Mouse (Mus musculus): ENCODE data around the gene Phactr3. TPM values are rescaled to one million over a fixed set of nuclear protein-coding genes. Genes with fewer than 3 reads are reported as not detected.

Phactr3 gene
- polyA plus RNA-seq, 1 experiment = 0.18 TPM

DNA sequence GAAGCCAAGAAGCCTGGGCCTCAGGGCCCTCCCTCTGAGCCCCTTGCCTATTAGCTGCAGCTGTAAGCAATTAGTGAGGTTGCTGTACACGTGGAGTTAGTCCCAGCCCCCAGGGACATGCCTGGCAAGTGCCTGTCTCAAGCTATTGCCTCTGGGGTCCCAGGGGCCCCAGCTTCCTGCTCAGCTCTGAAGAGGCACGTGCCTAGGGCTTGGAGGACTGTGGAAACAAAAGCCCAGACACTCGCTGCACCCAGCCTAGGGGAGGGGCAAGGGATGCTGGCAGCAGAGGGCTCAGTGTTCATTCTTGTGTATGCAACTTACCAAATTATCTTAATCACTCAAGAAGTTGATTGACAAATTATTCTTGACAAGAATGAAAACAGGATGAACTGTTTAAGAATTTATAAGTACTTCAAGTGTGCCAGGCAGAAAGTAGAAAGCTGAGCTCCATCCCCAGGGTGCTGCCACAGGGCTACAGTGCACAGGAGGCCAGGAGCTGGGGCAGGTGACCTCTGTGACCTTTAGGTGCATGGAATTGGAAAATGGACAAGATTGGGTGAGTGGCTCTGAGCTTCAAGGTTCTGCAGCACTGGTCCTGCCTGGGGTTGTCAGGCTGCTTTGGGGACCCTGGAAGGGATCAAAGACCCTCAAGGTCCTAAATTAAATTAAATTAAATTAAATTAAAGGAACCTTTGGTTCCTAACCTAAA lies 138.5 kb downstream of the Phactr3 start:
- no peak for DNase-seq (ENCODE audit: low read depth)

DNA sequence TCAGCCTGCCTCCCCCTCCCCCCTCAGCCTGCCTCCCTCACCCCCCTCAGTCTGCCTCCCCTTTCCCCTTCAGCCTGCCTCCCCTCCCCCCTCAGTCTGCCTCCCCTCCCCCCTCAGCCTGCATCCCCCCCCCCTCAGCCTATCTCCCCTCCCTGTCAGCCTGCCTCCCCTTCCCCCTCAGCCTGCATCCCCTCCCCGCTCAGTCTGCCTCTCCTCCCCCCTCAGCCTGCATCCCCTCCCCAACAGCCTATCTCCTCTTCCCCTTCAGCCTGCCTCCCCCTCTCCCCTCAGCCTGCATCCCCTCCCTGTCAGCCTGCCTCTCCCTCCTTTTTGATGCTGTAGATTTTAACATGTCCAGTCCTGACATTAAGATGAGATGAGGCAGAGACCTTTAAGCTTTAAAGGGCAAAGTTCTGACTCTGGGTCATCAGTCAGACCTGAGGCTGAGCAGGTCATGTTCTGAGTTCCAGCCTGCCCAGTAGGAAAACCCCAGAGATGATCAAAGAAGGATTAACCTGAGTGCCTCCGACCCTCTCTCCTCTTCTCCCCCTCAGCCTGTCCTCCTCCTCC lies 139.3 kb downstream of the Phactr3 start:
- DNase-seq (ENCODE audit: low read depth) = no peak

DNA sequence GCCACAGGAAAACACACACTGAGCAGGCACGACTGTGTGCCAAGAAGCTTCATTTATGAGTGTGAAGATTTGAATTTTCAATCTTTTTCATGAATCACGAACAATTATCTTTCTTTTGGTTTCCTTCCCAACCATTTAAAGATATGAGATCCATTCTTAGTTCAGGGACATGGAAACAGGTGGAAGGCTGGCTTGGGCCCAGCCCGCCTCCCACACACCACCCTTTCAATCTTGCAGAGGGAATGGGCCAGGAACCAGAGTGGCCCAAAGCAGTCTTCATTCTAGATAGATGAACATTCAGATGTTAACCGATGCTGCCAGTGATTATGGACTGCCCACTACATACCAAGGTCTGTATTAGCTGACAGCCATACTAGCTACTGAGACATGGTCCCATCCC lies 144.3 kb downstream of the Phactr3 start:
- DNase-seq (ENCODE audit: low read depth) = no peak

DNA sequence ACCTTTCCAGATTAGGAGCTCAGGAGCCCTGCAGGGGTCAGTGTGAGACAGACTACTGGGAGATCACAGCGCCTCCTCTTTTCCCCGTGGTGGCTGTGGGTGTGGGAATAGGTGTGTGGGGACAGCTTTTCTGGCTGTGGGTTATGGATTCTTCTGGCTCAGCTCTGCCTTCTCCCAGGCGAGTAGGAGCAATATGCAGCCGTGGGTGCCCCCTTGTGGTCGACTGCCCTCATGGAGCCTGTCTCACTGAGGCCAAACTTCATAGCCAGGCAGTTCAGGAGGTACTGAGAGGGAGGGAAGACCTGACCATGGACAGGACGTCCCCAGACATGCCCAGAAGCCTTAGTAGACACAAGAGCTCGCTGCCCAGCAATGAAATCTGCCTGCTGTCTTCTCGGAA lies 145.6 kb downstream of the Phactr3 start:
- DNase-seq (ENCODE audit: low read depth) = no peak

DNA sequence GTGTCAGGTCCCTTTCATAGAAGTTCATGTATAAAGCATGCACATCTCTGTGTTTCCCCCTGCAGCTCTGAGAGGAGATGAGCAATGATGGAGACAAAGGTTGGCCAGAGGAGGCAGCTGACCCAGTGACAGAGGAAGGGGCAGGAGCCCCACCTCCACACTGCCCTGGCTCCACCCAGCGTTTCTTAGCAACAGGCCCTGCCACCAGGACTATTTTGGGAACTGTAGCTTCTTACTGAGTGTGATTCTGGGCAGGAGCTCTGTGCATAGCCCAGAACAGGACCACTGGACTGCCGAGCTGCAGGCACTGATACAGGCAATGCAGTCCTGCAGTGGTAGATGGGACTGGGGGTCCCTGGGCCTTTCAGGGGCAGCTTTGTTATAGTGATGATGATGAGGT lies 146.7 kb downstream of the Phactr3 start:
- DNase-seq (ENCODE audit: low read depth) = no peak

DNA sequence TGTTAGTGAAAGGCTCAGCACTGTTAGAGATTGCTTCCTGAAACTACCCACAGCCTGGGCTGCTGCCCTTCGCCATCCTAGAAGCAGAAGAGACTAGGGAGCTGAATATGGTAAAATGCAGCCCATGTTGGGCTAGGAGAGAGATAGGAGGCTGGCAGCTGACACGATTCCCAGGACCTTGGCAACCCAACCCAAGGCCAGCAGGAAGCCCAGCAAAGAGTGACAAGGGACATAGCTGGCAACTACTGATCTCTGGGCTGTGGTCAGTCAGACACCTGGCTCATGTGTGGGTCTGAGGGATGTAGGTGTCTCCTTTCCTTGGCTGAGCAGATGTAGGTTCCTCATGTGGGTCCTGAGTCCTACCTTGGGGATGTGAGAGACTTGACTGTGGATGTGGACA lies 152.0 kb downstream of the Phactr3 start:
- no peak for DNase-seq (ENCODE audit: low read depth)

DNA sequence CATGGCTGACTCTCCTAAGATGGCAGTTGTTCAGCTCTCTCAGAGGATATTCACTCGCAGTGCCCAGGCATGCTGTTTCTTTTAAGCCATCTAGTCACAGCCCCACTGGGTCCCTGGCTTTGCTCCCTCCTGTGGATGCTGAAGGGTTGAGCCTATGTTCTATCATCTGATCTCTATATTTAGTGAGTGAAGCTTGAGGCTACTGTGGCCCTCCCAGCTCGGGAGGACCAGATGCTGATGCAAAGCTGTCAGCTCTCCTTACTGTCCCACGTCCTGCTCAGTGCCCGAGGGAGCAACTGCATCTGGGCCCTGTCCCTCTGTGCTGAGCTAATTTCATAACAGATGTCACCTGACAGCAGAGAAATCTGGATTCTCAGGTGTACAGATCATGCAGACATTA lies 153.6 kb downstream of the Phactr3 start:
- no peak for DNase-seq (ENCODE audit: low read depth)

DNA sequence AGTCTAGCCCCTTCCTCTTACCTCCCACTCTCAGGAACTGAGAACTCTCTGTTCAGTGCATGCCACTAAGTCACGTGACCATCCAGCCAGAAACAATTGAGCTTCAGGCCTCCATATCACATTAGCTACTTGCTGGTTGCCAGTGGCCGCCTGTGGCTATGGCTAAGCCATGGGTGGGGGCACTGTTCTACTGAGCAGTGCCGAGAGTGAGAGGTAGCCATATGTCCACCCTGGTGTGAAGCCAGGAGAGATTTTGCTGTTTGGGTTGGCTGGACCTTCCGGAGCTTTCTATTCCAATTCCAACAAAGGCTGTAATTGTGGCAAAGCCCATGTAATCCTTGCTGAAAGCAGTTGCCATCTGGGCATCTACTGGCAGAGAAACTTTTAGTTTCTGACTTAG lies 155.4 kb downstream of the Phactr3 start:
- DNase-seq (ENCODE audit: low read depth) = no peak

DNA sequence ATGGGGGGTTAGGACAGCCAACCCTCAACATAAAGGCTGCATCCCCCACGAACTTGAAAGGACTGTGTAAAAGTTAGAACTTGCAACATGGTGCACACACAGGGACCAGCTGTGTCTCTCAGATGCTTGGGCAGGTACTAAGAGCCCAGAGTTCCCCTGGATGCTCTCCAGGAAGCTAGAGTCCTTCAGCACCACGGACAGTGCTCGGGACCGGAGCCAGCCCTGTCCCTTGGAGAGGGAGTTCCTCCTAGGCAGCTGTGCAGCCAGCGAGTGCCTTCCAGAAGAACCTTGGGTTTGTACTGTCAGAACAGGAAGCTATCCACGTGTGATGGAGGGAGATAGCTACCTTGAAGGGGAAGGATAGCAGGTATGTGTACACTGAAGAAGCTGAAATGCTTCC lies 158.4 kb downstream of the Phactr3 start:
- DNase-seq (ENCODE audit: low read depth) = no peak

DNA sequence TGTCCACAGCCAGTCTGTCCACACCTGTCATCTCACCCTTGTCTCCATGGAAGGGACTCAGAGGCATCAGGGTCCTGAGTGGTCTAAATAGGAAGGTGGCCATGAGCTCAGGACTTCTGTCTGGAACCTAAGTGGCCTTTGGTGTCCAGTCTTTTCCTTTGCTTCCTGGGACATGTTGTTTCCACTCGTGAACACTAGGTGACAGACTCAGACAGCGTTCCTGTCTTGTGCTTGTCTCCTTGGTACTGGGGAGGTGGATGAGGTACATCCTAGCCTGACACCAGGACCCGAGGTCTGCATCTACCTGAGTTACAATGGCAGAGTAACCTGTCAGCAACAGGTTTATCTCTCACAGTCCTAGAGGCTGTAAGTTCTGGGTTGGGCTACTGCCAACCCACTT lies 162.4 kb downstream of the Phactr3 start:
- no peak for DNase-seq (ENCODE audit: low read depth)

DNA sequence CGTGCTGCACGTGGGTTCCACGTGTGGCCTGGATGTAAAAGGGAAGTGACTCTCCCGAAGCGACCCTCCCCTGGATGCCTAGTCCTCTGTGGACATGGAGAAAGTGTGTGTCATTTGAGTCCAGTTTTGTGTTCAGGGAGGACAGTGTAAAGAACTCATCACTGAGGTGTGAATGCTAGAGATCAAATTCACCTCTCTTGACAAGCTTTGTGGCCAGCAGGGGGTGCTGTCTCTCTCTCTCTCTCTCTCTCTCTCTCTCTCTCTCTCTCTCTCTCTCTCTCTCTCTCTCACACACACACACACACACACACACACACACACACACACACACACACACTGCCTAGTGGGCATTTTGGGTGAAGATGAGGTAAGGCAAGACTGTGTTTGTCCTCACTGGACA lies 168.5 kb downstream of the Phactr3 start:
- no peak for DNase-seq (ENCODE audit: low read depth)

DNA sequence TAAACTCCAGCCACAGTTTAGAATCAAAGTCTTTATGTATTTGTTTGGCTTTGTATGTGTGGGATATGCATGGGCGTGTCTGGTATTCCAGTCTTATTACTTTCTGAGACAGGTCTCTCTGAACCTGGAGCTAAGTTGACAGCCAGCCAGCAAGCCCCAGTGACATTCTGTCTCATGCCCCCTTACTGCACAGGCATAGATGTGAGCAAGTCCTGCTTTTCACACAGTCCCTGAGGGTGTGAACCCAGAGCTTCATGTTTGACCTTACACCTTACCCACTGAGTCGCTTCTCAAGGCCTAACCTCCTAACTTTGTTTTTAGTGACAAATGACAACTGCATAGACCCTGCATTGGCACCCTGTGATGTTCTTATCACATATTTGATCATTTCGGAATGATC lies 169.9 kb downstream of the Phactr3 start:
- DNase-seq (ENCODE audit: low read depth) = no peak

DNA sequence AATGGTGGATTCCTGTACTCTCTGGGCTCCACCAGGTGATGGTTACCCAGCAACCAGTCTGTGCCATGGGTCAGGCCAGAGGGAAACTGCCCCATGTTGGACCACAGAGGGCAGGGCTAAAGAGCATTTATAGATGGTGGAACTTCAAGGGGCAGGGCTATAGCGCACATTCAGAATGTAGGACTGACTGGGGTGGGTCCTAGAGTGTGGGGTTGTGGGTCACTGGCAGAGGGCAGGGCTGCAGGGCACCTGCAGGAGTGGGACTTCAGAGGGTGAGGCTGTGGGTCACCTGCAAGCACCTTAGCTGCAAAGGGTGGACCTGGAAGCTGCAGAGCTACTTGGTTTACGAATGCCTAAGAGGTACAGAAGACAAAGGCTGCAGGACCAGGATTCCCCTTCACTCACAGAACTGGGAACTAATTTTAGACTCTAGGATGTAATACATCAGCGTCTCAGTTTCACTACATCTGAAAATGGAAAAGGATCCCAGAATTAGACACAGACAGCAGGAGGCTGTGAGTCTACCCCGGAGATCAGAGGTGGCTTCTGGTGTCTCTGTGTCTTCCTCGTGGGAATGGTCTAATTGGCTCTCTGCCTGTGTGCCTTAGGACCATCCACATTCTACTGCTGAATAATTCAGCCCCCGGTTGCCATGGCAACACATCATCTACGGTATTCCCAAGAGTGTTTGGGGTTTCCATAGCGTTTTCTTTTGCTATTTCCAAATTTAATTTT lies 184.8 kb downstream of the Phactr3 start:
- no peak for DNase-seq (ENCODE audit: low read depth)

DNA sequence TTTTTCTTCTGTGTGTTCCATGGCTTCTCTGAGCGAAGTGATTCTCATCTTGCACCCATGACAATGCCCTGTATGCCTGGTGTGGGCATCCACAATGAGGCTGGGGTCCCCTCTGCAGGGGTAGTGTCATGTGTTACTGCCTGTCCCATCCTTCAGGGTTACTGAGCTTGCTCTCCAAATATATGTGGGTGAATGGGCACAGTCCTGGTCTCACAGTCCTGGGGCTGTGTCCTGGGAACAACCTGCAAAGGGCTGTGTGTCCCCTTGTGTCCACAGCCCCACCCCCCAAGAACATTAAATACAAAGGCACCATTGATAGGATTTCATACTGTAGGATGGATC lies 185.4 kb downstream of the Phactr3 start:
- no peak for DNase-seq (ENCODE audit: low read depth)

DNA sequence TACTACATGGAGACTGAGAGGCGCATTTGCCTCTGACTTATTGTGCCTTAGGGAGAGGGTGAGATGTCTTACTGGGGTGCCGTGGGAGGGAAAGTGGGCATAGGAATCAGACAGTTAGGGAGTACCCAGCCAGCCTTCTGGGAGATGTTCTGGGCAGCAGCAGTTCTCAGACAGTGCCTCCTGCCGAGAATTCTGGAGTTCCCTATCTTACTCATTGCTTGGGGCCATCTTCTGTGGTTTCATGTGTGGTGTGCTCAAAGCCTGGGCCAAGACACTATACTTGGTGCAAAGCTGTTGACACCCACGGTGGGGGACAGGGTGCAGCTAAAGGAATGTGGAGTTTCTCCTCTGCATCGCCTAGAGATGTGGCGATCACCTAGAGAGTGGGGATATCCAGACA lies 185.9 kb downstream of the Phactr3 start:
- DNase-seq (ENCODE audit: low read depth) = no peak

DNA sequence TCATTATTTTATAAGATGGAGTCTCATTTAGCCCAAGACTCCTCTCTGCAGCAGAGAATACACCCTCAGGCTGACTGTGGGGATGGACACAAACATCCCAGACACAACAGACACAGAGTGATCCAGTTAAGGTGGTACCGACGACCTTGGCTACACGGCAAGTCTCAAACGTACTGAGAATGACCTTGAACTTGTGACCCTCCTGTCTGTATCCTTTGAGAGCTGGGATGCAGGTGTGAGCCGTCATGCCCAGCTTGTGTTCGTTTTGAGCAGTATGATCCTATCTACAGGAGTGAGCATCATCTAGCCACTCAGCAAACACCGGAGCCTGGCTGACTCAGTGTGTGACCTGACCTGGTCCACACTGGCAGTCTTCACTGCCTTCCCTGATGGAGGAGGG lies 194.8 kb downstream of the Phactr3 start:
- DNase-seq (ENCODE audit: low read depth) = no peak

DNA sequence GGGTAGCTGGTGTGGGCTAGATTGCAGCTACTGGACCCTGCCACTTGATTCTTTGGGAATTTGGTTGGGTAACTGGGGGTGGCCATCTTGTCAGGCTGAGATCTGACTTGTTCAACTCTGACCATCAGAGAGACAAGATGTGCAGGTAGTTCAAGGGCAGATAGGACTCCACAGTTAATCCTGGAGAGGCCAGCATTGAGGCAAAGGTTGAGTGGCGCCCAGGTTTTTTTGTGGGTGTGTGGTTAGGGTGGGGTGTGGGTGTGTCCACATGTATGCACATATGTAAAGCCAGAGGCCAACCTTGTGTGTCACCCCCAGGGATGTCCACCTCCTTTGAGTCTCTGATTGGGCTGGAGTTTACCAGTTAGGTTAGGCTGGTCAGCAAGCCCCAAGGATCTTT lies 197.5 kb downstream of the Phactr3 start:
- DNase-seq (ENCODE audit: low read depth) = no peak

DNA sequence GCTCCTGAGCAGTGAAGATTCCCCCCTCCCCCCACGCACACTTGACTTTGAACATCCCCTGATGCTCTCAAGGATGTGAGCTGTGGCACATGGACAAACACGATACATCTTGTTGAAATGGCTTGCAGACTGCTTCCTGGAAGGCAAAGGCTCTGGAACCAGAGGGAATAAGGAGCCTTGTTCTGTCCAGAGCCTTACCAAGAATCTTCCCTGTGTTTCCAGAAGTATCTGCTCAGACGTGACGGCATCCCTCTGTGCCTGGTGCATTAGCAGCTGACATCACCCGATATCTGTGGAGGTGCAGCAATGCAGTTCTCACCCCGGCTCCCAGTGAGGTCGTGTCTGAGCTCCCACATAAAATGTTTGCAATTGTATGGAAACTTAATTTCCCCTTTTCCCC lies 201.0 kb downstream of the Phactr3 start:
- no peak for DNase-seq (ENCODE audit: low read depth)

DNA sequence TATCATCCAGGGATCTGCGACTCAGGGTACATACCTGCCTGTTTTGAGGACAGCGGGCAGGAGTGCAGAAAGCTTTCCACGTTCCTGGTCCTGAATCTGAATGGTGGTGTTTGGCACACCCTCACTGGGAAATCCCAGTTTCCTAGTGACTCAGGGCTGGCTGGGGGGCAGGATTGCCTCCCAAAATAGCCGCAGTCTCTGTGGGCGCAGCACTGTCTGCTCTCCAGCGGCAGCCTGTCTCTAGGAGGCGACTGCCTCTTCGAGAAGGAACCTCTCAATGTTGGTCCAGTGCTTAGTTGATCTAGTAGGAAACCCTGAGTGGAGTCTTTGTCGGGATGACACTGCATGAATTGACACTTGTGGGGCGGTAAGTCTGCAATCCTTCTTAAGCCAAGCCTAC lies 202.5 kb downstream of the Phactr3 start:
- DNase-seq (ENCODE audit: low read depth) = no peak

DNA sequence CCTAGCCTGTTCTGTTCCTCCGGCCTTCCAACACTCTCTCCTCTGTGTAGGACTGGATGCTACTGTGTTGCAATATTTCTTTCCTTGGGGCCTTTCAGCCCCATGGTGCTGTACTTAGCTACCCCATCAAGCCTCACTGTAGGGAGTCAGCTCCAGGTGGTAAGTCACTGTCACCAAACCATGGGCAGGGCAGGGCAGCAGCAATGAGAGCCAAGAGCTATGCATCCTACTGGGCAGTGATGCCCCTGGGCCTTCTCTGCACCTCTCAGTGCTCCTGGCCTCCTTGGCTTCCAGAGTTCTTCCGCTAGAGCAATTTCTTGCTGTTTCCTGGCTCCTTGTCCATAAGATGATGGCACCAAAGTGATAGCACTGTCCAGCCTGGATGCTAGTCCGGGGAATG lies 205.6 kb downstream of the Phactr3 start:
- no peak for DNase-seq (ENCODE audit: low read depth)

DNA sequence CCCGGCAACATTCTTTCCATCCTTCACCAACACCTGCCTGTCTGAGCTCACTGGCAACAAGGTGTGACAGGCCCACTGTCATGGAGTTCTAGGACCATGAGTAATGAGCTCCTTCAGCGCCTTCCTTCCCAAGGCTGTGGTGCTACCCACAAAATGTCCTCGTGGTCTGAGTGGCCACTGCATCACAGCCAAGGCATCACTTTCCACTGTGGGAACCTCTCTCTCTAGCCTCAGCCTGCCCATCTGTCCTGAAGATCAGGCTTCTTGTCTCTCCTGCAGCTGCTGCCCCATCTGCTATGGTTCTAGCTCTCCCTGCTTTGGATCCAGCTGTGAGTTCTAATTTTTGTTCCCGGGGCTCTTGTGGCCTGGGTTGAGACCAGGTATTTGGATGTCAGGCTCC lies 206.0 kb downstream of the Phactr3 start:
- DNase-seq (ENCODE audit: low read depth) = no peak

DNA sequence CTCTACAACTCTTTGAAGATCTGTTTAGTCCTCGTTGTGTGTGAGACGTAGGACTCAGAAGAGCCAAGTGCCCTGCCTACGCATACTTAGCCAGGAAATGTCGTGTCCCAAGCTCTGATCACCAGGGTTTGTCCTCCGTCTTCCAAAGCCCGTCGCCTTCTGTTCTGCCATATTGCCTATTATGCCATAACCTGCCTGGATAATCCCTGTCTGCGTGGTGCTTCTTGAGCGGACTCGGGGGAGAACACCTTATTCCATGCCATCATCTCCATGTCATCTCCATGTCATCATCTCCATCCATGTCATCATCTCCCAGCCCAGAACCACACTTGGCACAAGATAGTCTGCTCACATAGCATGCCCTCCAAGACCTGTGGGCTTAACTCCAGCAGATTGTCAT lies 207.3 kb downstream of the Phactr3 start:
- DNase-seq (ENCODE audit: low read depth) = no peak

DNA sequence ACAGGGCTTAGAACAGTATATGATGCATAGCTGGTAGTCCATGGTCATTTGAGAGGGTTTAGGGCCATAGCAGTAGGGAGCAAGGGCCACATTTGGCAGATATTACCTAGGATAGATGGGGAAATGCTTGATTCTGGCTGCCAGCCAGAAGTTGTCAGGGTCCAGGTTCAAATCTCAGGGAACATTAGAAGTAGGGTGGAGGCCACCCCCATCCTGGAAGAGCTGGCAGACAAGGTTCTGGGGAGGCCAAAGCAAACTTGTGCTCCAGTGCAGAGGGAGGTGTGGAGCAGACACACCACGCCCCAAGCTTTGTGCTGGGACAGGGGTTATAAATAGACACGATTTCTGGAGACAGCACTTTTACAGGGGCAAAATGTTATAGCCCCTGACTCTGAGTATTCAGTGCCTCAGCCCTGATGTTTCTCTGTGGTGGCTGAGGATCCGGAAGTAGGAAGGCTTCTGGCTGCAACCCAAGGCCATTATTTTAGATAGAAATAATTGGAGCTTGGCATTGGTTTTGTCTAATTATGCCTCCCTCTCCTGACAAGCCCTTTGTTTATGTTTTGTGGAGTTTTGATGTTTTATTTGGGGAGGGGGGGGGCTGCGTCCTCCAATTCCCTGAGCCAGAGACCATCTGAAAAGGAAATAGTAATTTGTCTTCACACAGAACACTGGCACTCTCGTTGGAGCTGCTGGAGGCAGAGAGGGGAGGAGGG lies 208.1 kb downstream of the Phactr3 start:
- no peak for DNase-seq (ENCODE audit: low read depth)
